10 mouse cellular contexts compared by ENCODE assay signal in the genomic region with DNA sequence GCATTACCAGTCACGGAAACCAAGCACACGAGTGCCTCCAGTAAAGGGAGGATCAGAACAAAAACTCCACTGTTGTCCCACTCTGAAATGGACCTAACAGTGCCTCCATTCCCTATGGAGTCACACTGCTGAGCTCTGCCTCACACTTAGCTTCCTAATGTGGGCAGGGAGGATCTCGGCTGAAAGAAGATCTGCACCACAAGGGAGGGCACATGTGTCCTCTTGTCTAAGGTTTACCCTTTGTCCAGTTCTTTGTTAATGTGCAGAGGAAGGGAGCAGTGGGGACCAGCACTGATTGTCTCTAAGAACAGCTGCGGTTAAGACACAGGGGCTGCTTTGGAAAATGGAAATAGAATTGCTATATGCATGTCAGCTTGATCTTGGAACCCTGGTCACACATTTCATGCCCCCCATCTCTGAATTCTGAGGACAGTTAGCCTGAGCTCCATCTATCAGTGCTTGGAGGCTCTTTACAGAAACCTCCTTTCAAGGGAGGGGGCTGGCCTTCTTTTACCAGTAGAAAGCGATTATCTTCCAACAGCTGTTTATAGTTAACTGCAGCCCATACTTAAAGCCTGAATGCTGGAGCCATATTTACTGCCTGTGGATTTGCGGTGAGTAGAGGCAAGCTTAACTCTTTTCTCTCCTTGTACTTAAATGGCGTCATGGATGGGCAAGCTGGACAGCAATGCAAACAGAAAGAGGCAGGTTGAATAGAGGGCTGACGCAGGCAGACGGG.
A peak's percentile ranks its signal among the peaks of the same experiment; 100 is the strongest.
DNase-seq lines count a peak whose midpoint lies in the region; ATAC-seq and TF ChIP-seq lines count a peak whose summit lies in the region.
"Had no signal": no experiment of that assay in that cellular context is flagged by ENCODE, and none has a peak within 500 bp of the region (broad histone marks: within the 10 kb centered on the region; RNA-seq: fewer than 3 reads in every experiment).

No protein-coding gene starts in this region.

- H3K9me3 ChIP-seq in midbrain, embryonic 10.5 days (replicated peaks) = no peaks in the 10 kb centered on the region
- no peaks in the 10 kb centered on the region for H3K9me3 ChIP-seq in midbrain, embryonic 16.5 days (replicated peaks; ENCODE audit: control insufficient read depth, low read length, poor library complexity, severe bottlenecking)
- no peaks in the 10 kb centered on the region for H3K9me3 ChIP-seq in embryonic facial prominence, embryonic 13.5 days
- H3K9me3 ChIP-seq in limb, embryonic 10.5 days (replicated peaks) = no peaks in the 10 kb centered on the region
- H3K9me3 ChIP-seq in intestine, postnatal 0 days (ENCODE audit: control insufficient read depth) = no peaks in the 10 kb centered on the region

- no peak overlapping the region for H3K4me3 ChIP-seq in midbrain, embryonic 10.5 days
- no peak overlapping the region for H3K4me3 ChIP-seq in midbrain, embryonic 16.5 days (ENCODE audit: low read depth, low read length)
- H3K4me3 ChIP-seq in embryonic facial prominence, embryonic 13.5 days = no peak overlapping the region
- no peak overlapping the region for H3K4me3 ChIP-seq in limb, embryonic 10.5 days
- H3K4me3 ChIP-seq in thymus, adult 2 months (ENCODE audit: control insufficient read depth, insufficient read depth, low read length) = no peak overlapping the region
- H3K4me3 ChIP-seq in intestine, postnatal 0 days (ENCODE audit: low read depth, low read length) = no peak overlapping the region
- H3K4me3 ChIP-seq in gastrocnemius, adult 2 months = no peak overlapping the region

- DNase-seq in midbrain, embryonic 10.5 days (ENCODE audit: low spot score) = no peak
- DNase-seq in limb, embryonic 10.5 days (ENCODE audit: low spot score) = peak; percentile 50
- DNase-seq in retina, embryonic 14.5 days (ENCODE audit: low spot score) = peak; percentile 37
- no peak for DNase-seq in thymus, adult 2 months
- no peak for DNase-seq in gastrocnemius, adult 2 months
- DNase-seq: cerebellum, adult 11-12 months; kidney, adult 9 months had no signal

- H3K4me2 ChIP-seq in midbrain, embryonic 16.5 days (ENCODE audit: low read length) = no peak overlapping the region
- peak overlapping the region; percentile 22 for H3K4me2 ChIP-seq in embryonic facial prominence, embryonic 13.5 days
- no peak overlapping the region for H3K4me2 ChIP-seq in intestine, postnatal 0 days (replicated peaks; ENCODE audit: low read depth)

- peaks cover 29% of the 10 kb centered on the region for H3K4me1 ChIP-seq in midbrain, embryonic 10.5 days
- no peaks in the 10 kb centered on the region for H3K4me1 ChIP-seq in midbrain, embryonic 16.5 days (ENCODE audit: control insufficient read depth, insufficient read depth, low read length)
- peaks cover 45% of the 10 kb centered on the region for H3K4me1 ChIP-seq in embryonic facial prominence, embryonic 13.5 days
- H3K4me1 ChIP-seq in limb, embryonic 10.5 days = peaks cover 35% of the 10 kb centered on the region
- no peaks in the 10 kb centered on the region for H3K4me1 ChIP-seq in thymus, adult 2 months (replicated peaks; ENCODE audit: control insufficient read depth, insufficient read depth, low read length)
- peaks cover 3% of the 10 kb centered on the region; the same call in 1 of the 2 replicates for H3K4me1 ChIP-seq in intestine, postnatal 0 days (replicated peaks; ENCODE audit: control insufficient read depth, insufficient read depth, low read length)

- no peak for ATAC-seq in midbrain, embryonic 16.5 days
- ATAC-seq in embryonic facial prominence, embryonic 13.5 days (ENCODE audit: insufficient number of reproducible peaks, insufficient read depth, low FRiP score, low TSS enrichment, low read depth) = peak; percentile 59
- no peak for ATAC-seq in intestine, postnatal 0 days

- no peaks in the 10 kb centered on the region for H3K36me3 ChIP-seq in midbrain, embryonic 10.5 days
- H3K36me3 ChIP-seq in midbrain, embryonic 16.5 days (ENCODE audit: control insufficient read depth, insufficient read depth, low read length) = no peaks in the 10 kb centered on the region
- H3K36me3 ChIP-seq in embryonic facial prominence, embryonic 13.5 days = no peaks in the 10 kb centered on the region
- no peaks in the 10 kb centered on the region for H3K36me3 ChIP-seq in limb, embryonic 10.5 days
- H3K36me3 ChIP-seq in thymus, adult 2 months (ENCODE audit: control insufficient read depth, insufficient read depth, low read length) = no peaks in the 10 kb centered on the region
- H3K36me3 ChIP-seq in intestine, postnatal 0 days (ENCODE audit: control insufficient read depth, insufficient read depth) = no peaks in the 10 kb centered on the region

- no peak for TF ChIP-seq POLR2A in thymus, adult 2 months (IDR thresholded peaks at IDR 0.05; ENCODE audit: control insufficient read depth, extremely low read depth, insufficient read depth, low read length, poor library complexity)

- peaks cover 6% of the 10 kb centered on the region; the same call in 1 of the 2 replicates for H3K27me3 ChIP-seq in midbrain, embryonic 10.5 days (ENCODE audit: low read depth, poor library complexity, severe bottlenecking)
- H3K27me3 ChIP-seq in midbrain, embryonic 16.5 days (ENCODE audit: control insufficient read depth, insufficient read depth, low read depth, low read length) = no peaks in the 10 kb centered on the region
- no peaks in the 10 kb centered on the region for H3K27me3 ChIP-seq in embryonic facial prominence, embryonic 13.5 days
- H3K27me3 ChIP-seq in limb, embryonic 10.5 days (ENCODE audit: low read depth, poor library complexity, severe bottlenecking) = no peaks in the 10 kb centered on the region
- H3K27me3 ChIP-seq in thymus, adult 2 months (ENCODE audit: control insufficient read depth, insufficient read depth, low read length) = no peaks in the 10 kb centered on the region
- H3K27me3 ChIP-seq in intestine, postnatal 0 days (replicated peaks; ENCODE audit: control insufficient read depth, insufficient read depth, low read length) = no peaks in the 10 kb centered on the region

- no peak for TF ChIP-seq CTCF in thymus, adult 2 months (IDR thresholded peaks at IDR 0.05; ENCODE audit: borderline replicate concordance, control insufficient read depth, extremely low read depth, insufficient read depth, low read length, poor library complexity)
- TF ChIP-seq CTCF in intestine, postnatal 0 days (IDR thresholded peaks at IDR 0.05; ENCODE audit: low read depth) = no peak
- TF ChIP-seq CTCF in gastrocnemius, adult 2 months (IDR thresholded peaks at IDR 0.05) = no peak

- 40% methylated on average over 9 of the region's 9 CpGs for WGBS in midbrain, embryonic 10.5 days
- 33% methylated on average over 9 of the region's 9 CpGs for WGBS in midbrain, embryonic 16.5 days
- 21% methylated on average over 9 of the region's 9 CpGs for WGBS in embryonic facial prominence, embryonic 13.5 days
- WGBS in limb, embryonic 10.5 days = 33% methylated on average over 9 of the region's 9 CpGs
- 86% methylated on average over 9 of the region's 9 CpGs for WGBS in thymus, adult 2 months
- 78% methylated on average over 9 of the region's 9 CpGs for WGBS in intestine, postnatal 0 days

- H3K27ac ChIP-seq in midbrain, embryonic 10.5 days (replicated peaks) = peak overlapping the region; percentile 46; the same call in 1 of the 2 replicates
- H3K27ac ChIP-seq in midbrain, embryonic 16.5 days (ENCODE audit: low read length) = no peak overlapping the region
- peak overlapping the region; percentile 96 for H3K27ac ChIP-seq in embryonic facial prominence, embryonic 13.5 days
- peak overlapping the region; percentile 81 for H3K27ac ChIP-seq in limb, embryonic 10.5 days
- no peak overlapping the region for H3K27ac ChIP-seq in thymus, adult 2 months (ENCODE audit: control insufficient read depth, insufficient read depth, low read length)
- H3K27ac ChIP-seq in intestine, postnatal 0 days (ENCODE audit: low read depth, low read length) = no peak overlapping the region
- no peak overlapping the region for H3K27ac ChIP-seq in gastrocnemius, adult 2 months

- intact Hi-C loops in gastrocnemius, adult 2 months (cut with DNase I) = no loop called here

- H3K9ac ChIP-seq in midbrain, embryonic 16.5 days (ENCODE audit: low read depth, low read length) = no peak overlapping the region
- no peak overlapping the region for H3K9ac ChIP-seq in embryonic facial prominence, embryonic 13.5 days
- no peak overlapping the region for H3K9ac ChIP-seq in intestine, postnatal 0 days (ENCODE audit: low read depth, low read length)

Comparison
In these comparisons a context has a peak if more than half of its experiments do, and no peak if none do; other contexts are left out.
1. H3K27ac ChIP-seq: peak in midbrain, embryonic 10.5 days (single experiment), embryonic facial prominence, embryonic 13.5 days (single experiment) and limb, embryonic 10.5 days (single experiment); none in midbrain, embryonic 16.5 days (single experiment), thymus, adult 2 months (single experiment), intestine, postnatal 0 days (single experiment) and gastrocnemius, adult 2 months (single experiment).
2. DNase-seq: peak in limb, embryonic 10.5 days (single experiment) and retina, embryonic 14.5 days (single experiment); none in midbrain, embryonic 10.5 days (single experiment), thymus, adult 2 months (single experiment) and gastrocnemius, adult 2 months (single experiment).